Mouse (Mus musculus): ENCODE results near the gene Ptprk.

DNA sequence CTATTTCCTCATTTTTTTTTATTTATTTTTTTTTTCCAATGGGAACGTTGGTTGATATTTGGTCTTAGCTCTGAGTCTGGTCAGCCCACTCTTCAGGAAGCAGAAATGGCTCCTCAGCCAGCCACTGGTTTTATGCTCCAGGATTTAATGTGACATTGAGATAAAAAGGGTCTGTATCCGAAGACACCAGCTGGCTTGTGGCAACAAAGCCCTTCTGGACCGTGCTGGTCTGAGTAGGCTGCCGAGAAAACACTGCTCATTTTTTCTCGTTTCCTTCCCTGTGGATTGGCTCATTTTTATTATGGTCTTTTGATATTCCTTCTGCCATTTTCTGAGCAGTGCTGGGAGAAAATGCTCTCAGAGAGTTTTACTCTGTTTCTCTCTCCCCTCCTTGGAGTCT is 263.9 kb downstream of the Ptprk start:
- TF ChIP-seq POLR2A (IDR thresholded peaks at IDR 0.05; ENCODE audit: low read depth, low read length) (no peak), CTCF (IDR thresholded peaks at IDR 0.05; ENCODE audit: borderline replicate concordance, insufficient read depth, low read length) (no peak)

Data from embryonic fibroblast, embryonic 13.5 days (primary cell).